Mouse (Mus musculus) lung, adult 2 months (tissue): ENCODE measurements around the gene Lemd2.

Experiments used
- CTCF ChIP-seq: fragments of 200-500 bp; IDR thresholded peaks from 2 replicates; pipeline ENCODE4 v1.5.1; 2011; ENCODE audit warnings: mild to moderate bottlenecking, low read length, control low read depth; ENCODE audit not compliant: insufficient read depth
- POLR2A ChIP-seq: fragments of 200-500 bp; IDR thresholded peaks from 2 replicates; pipeline ENCODE4 v1.6.1; 2011; ENCODE audit warnings: low read depth, mild to moderate bottlenecking, control low read depth, low read length, borderline replicate concordance; ENCODE audit errors: extremely low read depth

GRCm38 (mm10) chr17:27237731-27238130 is 33.5 kb upstream of the Lemd2 start:
- TF ChIP-seq CTCF = no peak
- no peak for TF ChIP-seq POLR2A
